Mouse (Mus musculus) bone marrow macrophage, adult 2 months (primary cell): Measurements from ENCODE around the gene Gpha2.

Experiments
- CTCF ChIP-seq: IDR thresholded peaks from 2 replicates; pipeline ENCODE4 v1.5.1; 2012; ENCODE audit warnings: low read depth, mild to moderate bottlenecking, low read length, moderate library complexity
- POLR2A ChIP-seq: IDR thresholded peaks from 2 replicates; pipeline ENCODE4 v1.6.1; 2012; ENCODE audit warnings: mild to moderate bottlenecking, low read depth, low read length, borderline replicate concordance

GRCm38 (mm10) chr19:6245806-6246205 lies 19.6 kb downstream of the Gpha2 start:
- TF ChIP-seq CTCF (no peak), POLR2A (no peak)
